Mouse (Mus musculus): ENCODE data around the gene Ulk2. TPM values are rescaled to one million over a fixed set of nuclear protein-coding genes. Genes with fewer than 3 reads are reported as not detected.
A peak's percentile ranks its signal among the peaks of the same experiment; 100 is the strongest.

Gene Ulk2
- polyA plus RNA-seq, 1 experiment from 2014 or later, result 11.5 TPM

GRCm38 (mm10) chr11:61745781-61746180 is 109.1 kb downstream of the Ulk2 start:
- Histone ChIP-seq H3K36me3 (peaks cover 71% of the 10 kb centered on the region), H3K4me3 (no peak overlapping the region), H3K9me3 (no peaks in the 10 kb centered on the region), H3K27ac (no peak overlapping the region), H3K4me1 (no peaks in the 10 kb centered on the region), H3K27me3 (ENCODE audit: insufficient read depth, poor library complexity, severe bottlenecking) (no peaks in the 10 kb centered on the region)
- no peak for DNase-seq (ENCODE audit: low spot score)
- WGBS, result 94% methylated on average over 9 of the region's 9 CpGs

DNA sequence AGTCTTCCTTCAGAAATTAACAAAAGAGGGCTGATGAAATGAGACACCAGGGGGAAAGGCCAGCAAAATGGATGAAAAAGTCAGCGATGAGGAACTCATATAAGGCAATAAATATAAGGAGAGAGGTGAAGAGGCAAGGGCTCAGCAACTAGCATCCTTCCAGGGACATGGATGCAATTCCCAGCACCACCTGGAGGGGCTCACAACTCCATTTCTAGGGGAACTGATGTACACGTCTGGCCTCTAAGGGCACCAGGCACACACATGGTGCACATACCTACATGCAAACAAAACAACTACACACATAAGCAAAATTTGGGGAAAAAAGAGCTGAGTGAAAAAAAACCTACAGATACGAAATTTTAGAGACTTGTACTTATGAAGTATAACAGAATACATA is 110.4 kb downstream of the Ulk2 start:
- Histone ChIP-seq H3K9me3 (no peaks in the 10 kb centered on the region), H3K27me3 (ENCODE audit: insufficient read depth, poor library complexity, severe bottlenecking) (no peaks in the 10 kb centered on the region), H3K36me3 (peaks cover 72% of the 10 kb centered on the region), H3K27ac (no peak overlapping the region), H3K4me3 (no peak overlapping the region), H3K4me1 (no peaks in the 10 kb centered on the region)
- WGBS, result 63% methylated on average over 3 of the region's 3 CpGs
- DNase-seq (ENCODE audit: low spot score), result no peak

GRCm38 (mm10) chr11:61743768-61744167 is 111.1 kb downstream of the Ulk2 start:
- 69% methylated on average over 3 of the region's 3 CpGs for WGBS
- no peak for DNase-seq (ENCODE audit: low spot score)
- no peaks in the 10 kb centered on the region for H3K4me1 ChIP-seq
- peaks cover 75% of the 10 kb centered on the region for H3K36me3 ChIP-seq
- H3K27ac ChIP-seq, result no peak overlapping the region
- no peak overlapping the region for H3K4me3 ChIP-seq
- no peaks in the 10 kb centered on the region for H3K27me3 ChIP-seq (ENCODE audit: insufficient read depth, poor library complexity, severe bottlenecking)
- no peaks in the 10 kb centered on the region for H3K9me3 ChIP-seq

DNA sequence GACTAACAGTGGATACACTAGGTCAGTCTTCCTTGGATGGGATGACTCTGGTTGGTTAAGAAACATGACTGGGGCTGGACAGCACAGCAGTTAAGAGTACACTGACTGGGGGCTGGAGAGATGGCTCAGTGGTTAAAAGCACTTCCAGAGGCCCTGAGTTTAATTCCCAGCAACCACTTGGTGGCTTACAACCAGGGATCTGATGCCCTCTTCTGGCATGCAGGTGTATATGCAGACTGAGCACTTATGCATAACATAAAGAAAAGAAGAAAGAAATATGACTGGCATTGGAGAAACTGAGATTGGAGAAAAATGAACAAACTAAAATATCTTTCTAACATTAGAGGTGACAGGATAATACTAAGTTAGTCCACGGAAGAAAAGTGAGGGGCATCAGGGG is 114.4 kb downstream of the Ulk2 start:
- H3K27me3 ChIP-seq (ENCODE audit: insufficient read depth, poor library complexity, severe bottlenecking), result no peaks in the 10 kb centered on the region
- DNase-seq (ENCODE audit: low spot score), result no peak
- H3K4me1 ChIP-seq, result no peaks in the 10 kb centered on the region
- H3K36me3 ChIP-seq, result peaks cover 71% of the 10 kb centered on the region
- H3K4me3 ChIP-seq, result no peak overlapping the region
- H3K27ac ChIP-seq, result no peak overlapping the region
- 88% methylated on average over 1 of the region's 1 CpGs for WGBS
- H3K9me3 ChIP-seq, result no peaks in the 10 kb centered on the region

DNA sequence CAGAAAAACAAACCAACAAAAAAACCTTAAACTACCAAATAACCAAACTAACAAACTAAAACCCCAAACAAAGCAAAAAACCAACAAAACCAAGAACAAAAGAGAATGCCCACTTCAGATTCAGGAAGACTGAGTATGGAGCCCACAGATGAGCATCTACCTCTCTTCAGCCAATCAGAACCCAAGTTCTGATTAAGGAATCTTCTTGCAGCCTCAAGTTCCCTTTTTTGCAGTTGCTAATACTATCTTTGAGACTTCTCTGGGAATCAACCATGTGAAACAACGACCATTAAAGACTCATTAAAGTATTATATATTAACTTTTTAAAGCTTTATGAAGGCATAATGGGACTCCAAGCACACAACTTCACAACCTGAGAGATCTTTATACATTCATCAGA is 117.6 kb downstream of the Ulk2 start:
- WGBS, result 80% methylated on average over 1 of the region's 1 CpGs
- peaks cover 90% of the 10 kb centered on the region for H3K36me3 ChIP-seq
- no peak for DNase-seq (ENCODE audit: low spot score)

GRCm38 (mm10) chr11:61732672-61733071 is 122.2 kb downstream of the Ulk2 start:
- peaks cover 4% of the 10 kb centered on the region for H3K4me1 ChIP-seq
- DNase-seq (ENCODE audit: low spot score), result no peak
- WGBS, result 85% methylated on average over 7 of the region's 7 CpGs
- no peaks in the 10 kb centered on the region for H3K9me3 ChIP-seq
- H3K4me3 ChIP-seq, result no peak overlapping the region
- H3K27me3 ChIP-seq (ENCODE audit: insufficient read depth, poor library complexity, severe bottlenecking), result no peaks in the 10 kb centered on the region
- peaks cover 81% of the 10 kb centered on the region for H3K36me3 ChIP-seq
- no peak overlapping the region for H3K27ac ChIP-seq

More for the DNA sequence above, 117.6 kb downstream of the Ulk2 start:
- H3K9me3 ChIP-seq, result no peaks in the 10 kb centered on the region
- no peak overlapping the region for H3K4me3 ChIP-seq
- no peak overlapping the region for H3K27ac ChIP-seq
- no peaks in the 10 kb centered on the region for H3K27me3 ChIP-seq (ENCODE audit: insufficient read depth, poor library complexity, severe bottlenecking)
- no peaks in the 10 kb centered on the region for H3K4me1 ChIP-seq

DNA sequence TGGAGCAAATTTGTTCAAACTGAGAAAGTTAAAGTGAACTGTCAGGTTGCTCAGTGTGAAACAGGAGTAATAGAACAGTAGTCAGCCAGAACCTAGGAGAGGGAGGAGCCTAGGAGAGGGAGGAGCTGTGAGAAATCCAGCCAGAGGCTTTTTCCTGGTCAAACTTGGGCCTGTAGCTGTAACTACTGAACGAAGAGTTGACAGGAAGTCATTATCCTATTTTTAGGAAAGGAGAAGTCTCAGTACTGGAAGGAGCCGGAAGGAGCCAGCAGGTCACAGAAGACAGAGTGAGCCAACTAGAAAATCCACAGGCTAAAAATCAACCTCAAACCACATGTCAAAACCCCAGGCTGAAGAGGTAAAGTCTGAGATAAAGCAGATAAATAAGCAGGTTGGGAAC is 126.8 kb downstream of the Ulk2 start:
- peak overlapping the region; percentile 47; the same call in 1 of the 2 replicates for H3K27ac ChIP-seq
- 40% methylated on average over 2 of the region's 2 CpGs for WGBS

More for the DNA sequence above, 126.8 kb downstream of the Ulk2 start:
- H3K27me3 ChIP-seq (ENCODE audit: insufficient read depth, poor library complexity, severe bottlenecking), result no peaks in the 10 kb centered on the region
- peaks cover 55% of the 10 kb centered on the region for H3K36me3 ChIP-seq
- H3K9me3 ChIP-seq, result no peaks in the 10 kb centered on the region
- peaks cover 4% of the 10 kb centered on the region for H3K4me1 ChIP-seq
- no peak overlapping the region for H3K4me3 ChIP-seq
- DNase-seq (ENCODE audit: low spot score), result no peak

Other genes with a start within 250 kb of the Ulk2 start
- 10.2 and 11.8 TPM in 2 replicates for gene Grap, start 201.8 kb downstream of the Ulk2 start, polyA plus RNA-seq (2016; fragmentation: Nextera tagmentation; extraction: Ambion mirVana)
- gene Fam83g, start 171.0 kb downstream of the Ulk2 start, polyA plus RNA-seq (2016; fragmentation: Nextera tagmentation; extraction: Ambion mirVana), result 3.2 and 3.3 TPM in 2 replicates
- gene Slc5a10, start 134.2 kb downstream of the Ulk2 start, polyA plus RNA-seq (2016; fragmentation: Nextera tagmentation; extraction: Ambion mirVana), result 0.07 TPM in 1 of 2 replicates, not detected in the other
- gene Prpsap2, start 93.0 kb downstream of the Ulk2 start, polyA plus RNA-seq (2016; fragmentation: Nextera tagmentation; extraction: Ambion mirVana), result 19.8 and 24.8 TPM in 2 replicates
- gene Akap10, start 75.2 kb upstream of the Ulk2 start, polyA plus RNA-seq (2016; fragmentation: Nextera tagmentation; extraction: Ambion mirVana), result 17.3 and 17.9 TPM in 2 replicates
- 9.2 and 10.5 TPM in 2 replicates for gene Specc1, start 101.7 kb upstream of the Ulk2 start, polyA plus RNA-seq (2016; fragmentation: Nextera tagmentation; extraction: Ambion mirVana)

All from heart, embryonic 10.5 days (tissue).